Mouse (Mus musculus) embryonic facial prominence, embryonic 10.5 days (tissue): ENCODE measurements at regions not wholly inside any gene's neighbourhood (a gene's known extent, or its start where the extent isn't known, plus 50 kb on each side); places are given as distances from the start of the nearest gene placed in this dataset.
A peak's percentile ranks its signal among the peaks of the same experiment; 100 is the strongest.

Experiments
- DNase-seq: peaks from one replicate; pipeline ENCODE4 v3.0.0-alpha.2; 2017; ENCODE audit warnings: low spot score
- H3K27ac ChIP-seq: fragments of 300-500 bp; sonication (generic); replicated peaks from 2 replicates; pipeline ENCODE4 v1.5.1; 2016; ENCODE audit warnings: mild to moderate bottlenecking
- H3K27me3 ChIP-seq: fragments of 300-500 bp; sonication (generic); replicated peaks from 2 replicates; pipeline ENCODE4 v1.6.1; 2016; ENCODE audit warnings: low read depth, mild to moderate bottlenecking; ENCODE audit not compliant: poor library complexity, severe bottlenecking
- H3K36me3 ChIP-seq: fragments of 300-500 bp; sonication (generic); replicated peaks from 2 replicates; pipeline ENCODE4 v1.6.1; 2016; ENCODE audit warnings: mild to moderate bottlenecking, moderate library complexity
- H3K4me1 ChIP-seq: fragments of 300-500 bp; sonication (generic); 2 replicates; pipeline ENCODE4 v1.6.1; 2016
- H3K4me3 ChIP-seq: fragments of 300-500 bp; sonication (generic); 2 replicates; pipeline ENCODE4 v1.5.1; 2016; ENCODE audit warnings: mild to moderate bottlenecking, moderate library complexity
- H3K9me3 ChIP-seq: fragments of 300-500 bp; sonication (generic); 2 replicates; pipeline ENCODE4 v1.6.1; 2016; ENCODE audit warnings: mild to moderate bottlenecking
- WGBS: fragments of 180-500 bp; shearing (Covaris S2); methylation state at CpG from one replicate; pipeline ENCODE4 v1.1.7; 2016; 5-methylcytosine and 5-hydroxymethylcytosine counted together

DNA sequence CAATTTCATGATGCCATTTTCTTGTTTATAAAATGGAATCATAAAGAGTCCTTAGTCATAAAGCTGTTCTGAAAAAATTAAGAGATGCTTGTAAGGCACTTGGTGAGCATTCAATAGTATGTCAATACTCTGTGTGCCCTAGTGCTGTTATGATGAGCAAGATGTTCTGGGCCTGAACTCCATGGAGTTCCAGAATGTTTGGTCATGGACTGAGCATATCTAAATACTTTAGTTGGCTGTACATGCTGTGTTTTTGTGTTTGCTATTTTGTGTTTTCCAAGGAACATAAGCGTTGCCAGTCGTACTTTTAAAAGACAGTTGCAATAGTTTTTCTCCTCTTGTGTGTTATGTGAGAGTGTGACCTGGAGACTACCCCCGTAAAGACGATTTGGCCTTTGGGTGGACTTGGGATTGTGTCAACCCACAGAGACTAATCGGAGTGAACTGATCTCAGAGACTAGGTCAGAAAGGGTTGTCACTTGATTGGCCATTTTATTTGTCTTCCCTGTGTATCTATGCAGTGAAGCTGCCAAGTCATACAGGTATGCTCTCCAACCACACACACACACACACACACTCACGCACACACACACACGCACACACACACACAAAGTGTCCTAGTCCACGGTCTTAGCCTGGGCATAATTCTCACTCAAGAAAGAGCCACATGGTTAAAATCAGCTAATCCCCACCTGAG lies 152.6 kb upstream of the Krr1 start:
- DNase-seq, result no peak
- 95% methylated on average over 8 of the region's 8 CpGs for WGBS
- Histone ChIP-seq H3K4me3 (no peak overlapping the region), H3K4me1 (peaks cover 35% of the 10 kb centered on the region), H3K27me3 (no peaks in the 10 kb centered on the region), H3K9me3 (no peaks in the 10 kb centered on the region), H3K27ac (no peak overlapping the region), H3K36me3 (no peaks in the 10 kb centered on the region)

DNA sequence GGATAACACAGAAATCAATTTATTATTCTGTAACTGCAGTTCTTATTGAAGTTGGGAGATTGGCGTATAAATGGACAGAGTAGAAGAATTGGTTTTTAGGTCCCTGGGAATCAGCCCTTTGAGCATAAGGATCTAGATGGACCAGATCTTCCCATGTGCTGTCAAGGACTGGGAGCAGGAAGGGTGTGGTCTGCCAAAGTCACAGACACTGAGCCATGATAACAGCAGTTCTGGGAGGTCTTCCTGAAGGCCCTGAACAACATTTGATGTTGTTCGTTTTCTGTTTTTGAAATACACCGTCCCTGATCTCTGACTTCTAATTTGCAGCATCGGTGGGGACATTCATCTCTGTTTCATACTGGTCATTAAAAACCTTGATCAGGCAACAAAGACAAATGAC lies 147.6 kb upstream of the Krr1 start:
- 91% methylated on average over 4 of the region's 4 CpGs for WGBS
- Histone ChIP-seq H3K27me3 (no peaks in the 10 kb centered on the region), H3K9me3 (no peaks in the 10 kb centered on the region), H3K36me3 (no peaks in the 10 kb centered on the region), H3K4me3 (no peak overlapping the region), H3K27ac (no peak overlapping the region), H3K4me1 (peaks cover 35% of the 10 kb centered on the region)
- no peak for DNase-seq

DNA sequence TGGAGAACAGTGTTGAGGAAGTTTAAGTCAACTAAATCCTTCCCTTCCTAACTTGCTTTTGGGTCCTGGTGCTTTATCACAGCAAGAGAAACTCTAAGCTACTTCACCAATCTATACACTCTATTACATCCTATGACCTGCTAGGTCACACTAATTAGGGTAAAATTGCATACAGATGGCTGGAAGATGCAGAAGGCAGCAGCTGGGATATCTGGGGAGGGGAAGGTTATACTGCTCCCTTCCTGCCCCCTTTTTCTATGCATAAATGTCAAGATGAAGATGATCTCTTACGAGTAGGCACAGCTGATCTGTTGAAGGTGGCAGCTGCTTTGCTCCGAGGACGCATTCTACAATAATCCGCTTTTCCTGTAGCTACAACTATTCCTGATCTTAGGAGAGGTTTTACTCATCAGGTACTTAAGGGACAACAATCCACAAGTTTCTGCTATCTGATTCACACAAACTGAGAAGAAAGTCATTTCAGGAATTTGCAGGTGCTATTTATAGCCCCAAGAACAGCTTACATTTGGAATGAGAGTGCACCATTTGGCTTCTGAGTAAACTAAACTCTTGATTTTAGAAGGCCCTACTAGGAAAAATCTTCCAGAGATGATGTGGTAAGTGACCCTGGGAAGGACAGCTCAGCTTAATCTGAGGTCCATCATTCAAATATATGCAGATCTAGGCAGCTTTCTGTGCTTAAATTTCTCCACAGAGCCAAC lies 146.3 kb upstream of the Krr1 start:
- Histone ChIP-seq H3K4me3 (no peak overlapping the region), H3K27me3 (no peaks in the 10 kb centered on the region), H3K27ac (peak overlapping the region; percentile 68; the same call in 1 of the 2 replicates), H3K4me1 (peaks cover 36% of the 10 kb centered on the region), H3K9me3 (no peaks in the 10 kb centered on the region), H3K36me3 (no peaks in the 10 kb centered on the region)
- WGBS, result 53% methylated on average over 4 of the region's 4 CpGs
- DNase-seq, result peak; percentile 51

GRCm38 (mm10) chr10:111827246-111827645 lies 145.2 kb upstream of the Krr1 start:
- DNase-seq, result no peak
- Histone ChIP-seq H3K27me3 (0 out of 2 replicates have a peak, but pooled peaks cover 6% of the 10 kb centered on the region), H3K36me3 (no peaks in the 10 kb centered on the region), H3K4me3 (no peak overlapping the region), H3K4me1 (peaks cover 41% of the 10 kb centered on the region), H3K9me3 (no peaks in the 10 kb centered on the region), H3K27ac (no peak overlapping the region)
- WGBS, result 62% methylated on average over 3 of the region's 3 CpGs

GRCm38 (mm10) chr10:111827930-111828329 lies 144.5 kb upstream of the Krr1 start:
- WGBS, result 82% methylated on average over 4 of the region's 4 CpGs
- H3K4me3 ChIP-seq, result no peak overlapping the region
- peaks cover 41% of the 10 kb centered on the region for H3K4me1 ChIP-seq
- no peaks in the 10 kb centered on the region for H3K36me3 ChIP-seq
- H3K27ac ChIP-seq, result no peak overlapping the region
- no peaks in the 10 kb centered on the region for H3K9me3 ChIP-seq
- H3K27me3 ChIP-seq, result 0 out of 2 replicates have a peak, but pooled peaks cover 6% of the 10 kb centered on the region
- DNase-seq, result no peak

DNA sequence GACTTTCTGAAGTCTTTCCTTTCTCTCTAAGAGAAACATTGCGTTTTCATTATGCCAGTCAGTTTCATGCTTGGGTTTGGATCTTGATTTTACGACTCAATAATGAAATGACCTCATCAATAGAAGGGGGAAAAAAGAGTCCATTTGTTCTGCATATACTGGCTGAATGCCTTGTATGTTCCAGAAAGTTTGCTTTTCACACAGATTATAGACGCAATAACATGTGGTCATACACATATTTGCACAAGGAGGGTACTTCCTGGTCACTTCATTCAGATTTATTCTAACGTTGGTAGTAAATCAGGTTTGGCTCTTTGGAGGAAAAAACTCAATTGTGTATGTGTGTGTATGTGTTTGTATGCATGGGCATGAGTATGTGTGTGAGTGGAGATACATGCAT lies 143.9 kb upstream of the Krr1 start:
- H3K4me3 ChIP-seq, result no peak overlapping the region
- 87% methylated on average over 4 of the region's 4 CpGs for WGBS
- H3K36me3 ChIP-seq, result no peaks in the 10 kb centered on the region
- no peak for DNase-seq
- H3K4me1 ChIP-seq, result peaks cover 47% of the 10 kb centered on the region
- 0 out of 2 replicates have a peak, but pooled peaks cover 6% of the 10 kb centered on the region for H3K27me3 ChIP-seq
- no peak overlapping the region for H3K27ac ChIP-seq
- H3K9me3 ChIP-seq, result no peaks in the 10 kb centered on the region

GRCm38 (mm10) chr10:111829291-111829690 lies 143.2 kb upstream of the Krr1 start:
- Histone ChIP-seq H3K27ac (no peak overlapping the region), H3K36me3 (no peaks in the 10 kb centered on the region), H3K9me3 (no peaks in the 10 kb centered on the region), H3K4me3 (no peak overlapping the region), H3K27me3 (0 out of 2 replicates have a peak, but pooled peaks cover 6% of the 10 kb centered on the region), H3K4me1 (peaks cover 51% of the 10 kb centered on the region)
- WGBS, result 63% methylated on average over 2 of the region's 2 CpGs
- DNase-seq, result no peak

GRCm38 (mm10) chr10:111831105-111831504 lies 141.4 kb upstream of the Krr1 start:
- 53% methylated on average over 1 of the region's 1 CpGs for WGBS
- no peaks in the 10 kb centered on the region for H3K9me3 ChIP-seq
- no peak overlapping the region for H3K27ac ChIP-seq
- no peak overlapping the region for H3K4me3 ChIP-seq
- peaks cover 9% of the 10 kb centered on the region for H3K27me3 ChIP-seq
- H3K4me1 ChIP-seq, result peaks cover 59% of the 10 kb centered on the region
- DNase-seq, result no peak
- no peaks in the 10 kb centered on the region for H3K36me3 ChIP-seq

GRCm38 (mm10) chr10:111833611-111834010 lies 138.9 kb upstream of the Krr1 start:
- peak; percentile 60 for DNase-seq
- Histone ChIP-seq H3K27me3 (peaks cover 30% of the 10 kb centered on the region), H3K27ac (0 out of 2 replicates have a peak overlapping the region, but pooled peaks have one; percentile 61), H3K4me3 (no peak overlapping the region), H3K4me1 (peaks cover 48% of the 10 kb centered on the region), H3K36me3 (no peaks in the 10 kb centered on the region), H3K9me3 (no peaks in the 10 kb centered on the region)
- WGBS, result 56% methylated on average over 2 of the region's 2 CpGs

- Histone ChIP-seq H3K27me3 (peaks cover 30% of the 10 kb centered on the region), H3K4me1 (peaks cover 43% of the 10 kb centered on the region), H3K27ac (peak overlapping the region; percentile 61), H3K36me3 (no peaks in the 10 kb centered on the region), H3K9me3 (no peaks in the 10 kb centered on the region), H3K4me3 (no peak overlapping the region)
- DNase-seq, result no peak
- 37% methylated on average over 5 of the region's 5 CpGs for WGBS
Measured at GRCm38 (mm10) chr10:111834280-111834679, 138.2 kb upstream of the Krr1 start.

- DNase-seq, result peak; percentile 77
- peaks cover 30% of the 10 kb centered on the region for H3K27me3 ChIP-seq
- H3K4me3 ChIP-seq, result no peak overlapping the region
- no peaks in the 10 kb centered on the region for H3K36me3 ChIP-seq
- H3K9me3 ChIP-seq, result no peaks in the 10 kb centered on the region
- 20% methylated on average over 11 of the region's 11 CpGs for WGBS
- peaks cover 42% of the 10 kb centered on the region for H3K4me1 ChIP-seq
- H3K27ac ChIP-seq, result peak overlapping the region; percentile 66; the same call in 1 of the 2 replicates
Measured at GRCm38 (mm10) chr10:111834925-111835823, 137.3 kb upstream of the Krr1 start.

GRCm38 (mm10) chr10:111836191-111836590 lies 136.3 kb upstream of the Krr1 start:
- H3K27me3 ChIP-seq, result peaks cover 30% of the 10 kb centered on the region
- no peak overlapping the region for H3K27ac ChIP-seq
- DNase-seq, result no peak
- H3K36me3 ChIP-seq, result no peaks in the 10 kb centered on the region
- 53% methylated on average over 5 of the region's 5 CpGs for WGBS
- H3K4me3 ChIP-seq, result no peak overlapping the region
- no peaks in the 10 kb centered on the region for H3K9me3 ChIP-seq
- H3K4me1 ChIP-seq, result peaks cover 41% of the 10 kb centered on the region
